Mouse (Mus musculus) olfactory bulb, adult 2 months (tissue): ENCODE measurements at regions not wholly inside any gene's neighbourhood (a gene's known extent, or its start where the extent isn't known, plus 50 kb on each side); places are given as distances from the start of the nearest gene placed in this dataset.

Experiments used
- CTCF ChIP-seq: fragments of 200-500 bp; IDR thresholded peaks from 2 replicates; pipeline ENCODE4 v1.5.1; 2012; ENCODE audit warnings: low read depth, mild to moderate bottlenecking, low read length, moderate library complexity; ENCODE audit not compliant: insufficient read depth
- POLR2A ChIP-seq: fragments of 200-500 bp; IDR thresholded peaks from 2 replicates; pipeline ENCODE4 v1.6.1; 2012; ENCODE audit warnings: mild to moderate bottlenecking, low read depth, low read length, moderate library complexity; ENCODE audit not compliant: insufficient read depth

DNA sequence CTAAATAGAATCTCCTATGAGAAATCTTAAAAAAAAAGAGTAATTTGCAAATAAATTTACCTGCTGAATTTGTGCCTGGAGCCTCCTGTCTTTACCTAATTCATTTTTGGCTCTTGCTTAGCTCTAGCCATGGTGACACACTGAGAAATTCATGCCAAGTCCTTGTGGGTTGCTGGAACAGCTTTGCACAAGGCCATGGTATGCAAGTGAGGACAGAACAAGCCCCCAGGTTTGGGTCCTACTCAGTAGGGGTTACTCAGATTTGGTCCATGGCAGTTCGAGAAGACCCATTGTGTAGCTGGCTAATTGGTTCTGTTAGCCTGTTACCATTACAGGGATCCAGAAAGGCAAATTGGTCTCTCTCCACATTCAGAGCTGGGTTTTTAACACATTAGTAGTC lies 65.7 kb upstream of the Zeb2 start:
- no peak for TF ChIP-seq CTCF
- TF ChIP-seq POLR2A = no peak
